Mouse (Mus musculus): Measurements from ENCODE around the gene Prrx2. TPM values are rescaled to one million over a fixed set of nuclear protein-coding genes. Genes with fewer than 3 reads are reported as not detected.
A peak's percentile ranks its signal among the peaks of the same experiment; 100 is the strongest.

Gene Prrx2
- polyA plus RNA-seq, 1 experiment from 2014 or later: 201 TPM

- H3K27ac ChIP-seq: peak overlapping the region; percentile 94
- peaks cover 6% of the 10 kb centered on the region for H3K36me3 ChIP-seq
- peak overlapping the region; percentile 67 for H3K4me2 ChIP-seq
- peak overlapping the region; percentile 97 for H3K4me3 ChIP-seq (replicated peaks)
- WGBS: 39% methylated on average over 8 of the region's 8 CpGs
- peaks cover 62% of the 10 kb centered on the region for H3K4me1 ChIP-seq (replicated peaks)
- H3K9me3 ChIP-seq: no peaks in the 10 kb centered on the region
- no peak for ATAC-seq (ENCODE audit: insufficient number of reproducible peaks, insufficient read depth, low FRiP score, low TSS enrichment, low read depth)
- peak overlapping the region; percentile 98 for H3K9ac ChIP-seq (replicated peaks)
- H3K27me3 ChIP-seq: no peaks in the 10 kb centered on the region; the same call in 1 of the 2 replicates
Observed at GRCm38 (mm10) chr2:30846236-30846635, 11.5 kb downstream of the Prrx2 start.

- Histone ChIP-seq H3K4me1 (replicated peaks) (peaks cover 67% of the 10 kb centered on the region), H3K4me2 (peak overlapping the region; percentile 67), H3K9ac (replicated peaks) (peak overlapping the region; percentile 98), H3K9me3 (no peaks in the 10 kb centered on the region), H3K36me3 (peaks cover 6% of the 10 kb centered on the region), H3K27ac (peak overlapping the region; percentile 94), H3K27me3 (no peaks in the 10 kb centered on the region; the same call in 1 of the 2 replicates), H3K4me3 (replicated peaks) (peak overlapping the region; percentile 97)
- ATAC-seq (ENCODE audit: insufficient number of reproducible peaks, insufficient read depth, low FRiP score, low TSS enrichment, low read depth): no peak
- WGBS: 4% methylated on average over 6 of the region's 6 CpGs
Observed at GRCm38 (mm10) chr2:30846723-30847122, 12.0 kb downstream of the Prrx2 start.

- Histone ChIP-seq H3K4me2 (peak overlapping the region; percentile 67), H3K27me3 (no peaks in the 10 kb centered on the region; the same call in 1 of the 2 replicates), H3K36me3 (peaks cover 6% of the 10 kb centered on the region), H3K9me3 (no peaks in the 10 kb centered on the region), H3K9ac (replicated peaks) (no peak overlapping the region), H3K4me3 (replicated peaks) (peak overlapping the region; percentile 97), H3K4me1 (replicated peaks) (peaks cover 82% of the 10 kb centered on the region), H3K27ac (peak overlapping the region; percentile 94)
- WGBS: 51% methylated on average over 8 of the region's 8 CpGs
- no peak for ATAC-seq (ENCODE audit: insufficient number of reproducible peaks, insufficient read depth, low FRiP score, low TSS enrichment, low read depth)
Observed at GRCm38 (mm10) chr2:30848184-30848583, 13.4 kb downstream of the Prrx2 start.

GRCm38 (mm10) chr2:30850581-30850980, 15.8 kb downstream of the Prrx2 start:
- H3K4me3 ChIP-seq (replicated peaks): peak overlapping the region; percentile 12; the same call in 1 of the 2 replicates
- H3K27ac ChIP-seq: peak overlapping the region; percentile 93
- H3K9ac ChIP-seq (replicated peaks): peak overlapping the region; percentile 42; the same call in 1 of the 2 replicates
- H3K4me1 ChIP-seq (replicated peaks): peaks cover 94% of the 10 kb centered on the region
- ATAC-seq (ENCODE audit: insufficient number of reproducible peaks, insufficient read depth, low FRiP score, low TSS enrichment, low read depth): no peak
- WGBS: 10% methylated on average over 6 of the region's 6 CpGs
- H3K9me3 ChIP-seq: no peaks in the 10 kb centered on the region
- H3K4me2 ChIP-seq: peak overlapping the region; percentile 48
- H3K36me3 ChIP-seq: peaks cover 6% of the 10 kb centered on the region
- H3K27me3 ChIP-seq: no peaks in the 10 kb centered on the region; the same call in 1 of the 2 replicates

GRCm38 (mm10) chr2:30852771-30853313, 18.1 kb downstream of the Prrx2 start:
- Histone ChIP-seq H3K27me3 (no peaks in the 10 kb centered on the region), H3K4me2 (peak overlapping the region; percentile 48), H3K27ac (peak overlapping the region; percentile 93), H3K36me3 (peaks cover 6% of the 10 kb centered on the region), H3K9ac (replicated peaks) (no peak overlapping the region; the same call in 1 of the 2 replicates), H3K4me1 (replicated peaks) (peaks cover 95% of the 10 kb centered on the region), H3K9me3 (no peaks in the 10 kb centered on the region), H3K4me3 (replicated peaks) (peak overlapping the region; percentile 22)
- 7% methylated on average over 20 of the region's 20 CpGs for WGBS
- no peak for ATAC-seq (ENCODE audit: insufficient number of reproducible peaks, insufficient read depth, low FRiP score, low TSS enrichment, low read depth)

- Histone ChIP-seq H3K9me3 (no peaks in the 10 kb centered on the region), H3K27me3 (no peaks in the 10 kb centered on the region), H3K4me2 (no peak overlapping the region), H3K27ac (no peak overlapping the region; the same call in 1 of the 2 replicates), H3K9ac (replicated peaks) (no peak overlapping the region), H3K4me3 (replicated peaks) (no peak overlapping the region), H3K4me1 (replicated peaks) (peaks cover 93% of the 10 kb centered on the region), H3K36me3 (peaks cover 4% of the 10 kb centered on the region; the same call in 1 of the 2 replicates)
- ATAC-seq (ENCODE audit: insufficient number of reproducible peaks, insufficient read depth, low FRiP score, low TSS enrichment, low read depth): no peak
- WGBS: 77% methylated on average over 6 of the region's 6 CpGs
Observed at GRCm38 (mm10) chr2:30857076-30857475, 22.3 kb downstream of the Prrx2 start.

GRCm38 (mm10) chr2:30859782-30860181, 25.0 kb downstream of the Prrx2 start:
- no peak overlapping the region; the same call in 1 of the 2 replicates for H3K9ac ChIP-seq (replicated peaks)
- H3K9me3 ChIP-seq: no peaks in the 10 kb centered on the region
- H3K27ac ChIP-seq: peak overlapping the region; percentile 84; the same call in 1 of the 2 replicates
- no peak overlapping the region for H3K4me3 ChIP-seq (replicated peaks)
- H3K36me3 ChIP-seq: peaks cover 4% of the 10 kb centered on the region; the same call in 1 of the 2 replicates
- 75% methylated on average over 5 of the region's 5 CpGs for WGBS
- 0 out of 2 replicates have a peak overlapping the region, but pooled peaks have one; percentile 8 for H3K4me2 ChIP-seq
- H3K4me1 ChIP-seq (replicated peaks): peaks cover 93% of the 10 kb centered on the region
- no peak for ATAC-seq (ENCODE audit: insufficient number of reproducible peaks, insufficient read depth, low FRiP score, low TSS enrichment, low read depth)
- H3K27me3 ChIP-seq: no peaks in the 10 kb centered on the region

- peak overlapping the region; percentile 90; the same call in 1 of the 2 replicates for H3K27ac ChIP-seq
- WGBS: 74% methylated on average over 4 of the region's 4 CpGs
- H3K36me3 ChIP-seq: peaks cover 4% of the 10 kb centered on the region; the same call in 1 of the 2 replicates
- no peaks in the 10 kb centered on the region for H3K27me3 ChIP-seq
- no peak overlapping the region for H3K4me2 ChIP-seq
- no peak overlapping the region for H3K9ac ChIP-seq (replicated peaks)
- no peak overlapping the region for H3K4me3 ChIP-seq (replicated peaks)
- H3K9me3 ChIP-seq: no peaks in the 10 kb centered on the region
- no peak for ATAC-seq (ENCODE audit: insufficient number of reproducible peaks, insufficient read depth, low FRiP score, low TSS enrichment, low read depth)
- peaks cover 89% of the 10 kb centered on the region for H3K4me1 ChIP-seq (replicated peaks)
Observed at GRCm38 (mm10) chr2:30862081-30862480, 27.3 kb downstream of the Prrx2 start.

GRCm38 (mm10) chr2:30863574-30863973, 28.8 kb downstream of the Prrx2 start:
- no peak for ATAC-seq (ENCODE audit: insufficient number of reproducible peaks, insufficient read depth, low FRiP score, low TSS enrichment, low read depth)
- no peak overlapping the region for H3K9ac ChIP-seq (replicated peaks)
- H3K27me3 ChIP-seq: no peaks in the 10 kb centered on the region
- no peaks in the 10 kb centered on the region for H3K9me3 ChIP-seq
- 39% methylated on average over 9 of the region's 9 CpGs for WGBS
- no peak overlapping the region for H3K4me3 ChIP-seq (replicated peaks)
- peaks cover 8% of the 10 kb centered on the region for H3K36me3 ChIP-seq
- peak overlapping the region; percentile 90 for H3K27ac ChIP-seq
- H3K4me1 ChIP-seq (replicated peaks): peaks cover 79% of the 10 kb centered on the region
- 0 out of 2 replicates have a peak overlapping the region, but pooled peaks have one; percentile 4 for H3K4me2 ChIP-seq

- WGBS: under 1% methylated on average over 35 of the region's 35 CpGs
- Histone ChIP-seq H3K27ac (peak overlapping the region; percentile 90), H3K9me3 (no peaks in the 10 kb centered on the region), H3K4me3 (replicated peaks) (peak overlapping the region; percentile 33), H3K36me3 (peaks cover 14% of the 10 kb centered on the region), H3K4me1 (replicated peaks) (peaks cover 76% of the 10 kb centered on the region), H3K4me2 (peak overlapping the region; percentile 65), H3K9ac (replicated peaks) (peak overlapping the region; percentile 53), H3K27me3 (no peaks in the 10 kb centered on the region)
- peak; percentile 71 for ATAC-seq (ENCODE audit: insufficient number of reproducible peaks, insufficient read depth, low FRiP score, low TSS enrichment, low read depth)
Observed at GRCm38 (mm10) chr2:30864968-30865381, 30.2 kb downstream of the Prrx2 start.

- H3K4me1 ChIP-seq (replicated peaks): peaks cover 79% of the 10 kb centered on the region
- H3K9me3 ChIP-seq: no peaks in the 10 kb centered on the region
- peak overlapping the region; percentile 65 for H3K4me2 ChIP-seq
- H3K36me3 ChIP-seq: peaks cover 14% of the 10 kb centered on the region
- peak overlapping the region; percentile 53 for H3K9ac ChIP-seq (replicated peaks)
- no peak overlapping the region for H3K4me3 ChIP-seq (replicated peaks)
- ATAC-seq (ENCODE audit: insufficient number of reproducible peaks, insufficient read depth, low FRiP score, low TSS enrichment, low read depth): no peak
- 39% methylated on average over 3 of the region's 3 CpGs for WGBS
- H3K27me3 ChIP-seq: no peaks in the 10 kb centered on the region
- H3K27ac ChIP-seq: peak overlapping the region; percentile 90
Observed at GRCm38 (mm10) chr2:30865426-30865825, 30.7 kb downstream of the Prrx2 start.

Measured in limb, embryonic 12.5 days (tissue).